Mouse (Mus musculus) C2C12 (cell line): Measurements from ENCODE around the gene Pls3.
"Not testable (repeated sequence)": the region's sequence is repeated elsewhere in the genome, so short reads cannot be mapped to it uniquely, and the experiment has no call there.

Source experiments
- CEBPB ChIP-seq: IDR thresholded peaks from one replicate; pipeline ENCODE4 v1.6.1; 2011; ENCODE audit warnings: low read depth, mild to moderate bottlenecking, control low read depth, moderate library complexity
- CTCF ChIP-seq: IDR thresholded peaks from one replicate; pipeline ENCODE4 v1.5.1; 2011; ENCODE audit not compliant: control insufficient read depth, insufficient read depth, insufficient read length
- FOSL1 ChIP-seq: IDR thresholded peaks from one replicate; pipeline ENCODE4 v1.8.0; 2011; ENCODE audit warnings: mild to moderate bottlenecking, low read length; ENCODE audit not compliant: poor library complexity, insufficient read depth, severe bottlenecking
- MAX ChIP-seq: IDR thresholded peaks from one replicate; pipeline ENCODE4 v1.6.1; 2011; ENCODE audit warnings: mild to moderate bottlenecking, control low read depth
- MYOD1 ChIP-seq: IDR thresholded peaks from one replicate; pipeline ENCODE4 v1.6.1; 2011; ENCODE audit warnings: low read depth; ENCODE audit not compliant: control insufficient read depth, insufficient read length
- MYOG ChIP-seq: IDR thresholded peaks from one replicate; pipeline ENCODE4 v1.6.1; 2011; ENCODE audit not compliant: control insufficient read depth, insufficient read length; ENCODE audit errors: extremely low read depth
- USF1 ChIP-seq: IDR thresholded peaks from one replicate; pipeline ENCODE4 v1.6.1; 2011; ENCODE audit warnings: low read depth, mild to moderate bottlenecking, control low read depth, moderate library complexity

DNA sequence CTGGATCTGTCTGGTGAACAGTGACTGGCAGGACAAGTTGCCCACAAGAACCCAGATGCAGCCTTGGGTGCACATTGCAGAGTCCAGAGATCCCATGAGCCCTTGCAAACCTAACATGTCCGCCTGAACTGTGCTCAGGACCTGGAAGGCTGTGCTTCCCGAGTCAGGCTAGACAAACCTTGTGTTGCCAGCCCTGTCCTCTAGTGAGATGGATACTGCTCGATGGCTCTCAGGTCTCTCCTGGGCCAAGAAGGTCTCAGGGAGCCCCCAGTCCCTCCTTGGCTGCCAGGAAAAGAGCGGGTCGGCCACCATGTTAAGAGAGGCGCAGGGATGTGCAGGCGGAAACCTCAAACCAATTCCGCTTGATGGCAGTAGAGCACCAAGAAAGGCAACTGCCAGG, 135.5 kb downstream of the Pls3 start:
- not testable (repeated sequence) for TF ChIP-seq CEBPB, CTCF, USF1, MYOG, MAX, MYOD1, FOSL1
